Mouse (Mus musculus) embryonic facial prominence, embryonic 15.5 days (tissue): ENCODE measurements at regions not wholly inside any gene's neighbourhood (a gene's known extent, or its start where the extent isn't known, plus 50 kb on each side); places are given as distances from the start of the nearest gene placed in this dataset.

Source experiments
- ATAC-seq: fragments of 200-750 bp; cut with Nextera tagmentation; 2 replicates; pipeline ENCODE4 v1.8.0; 2017; ENCODE audit warnings: low read depth, moderate TSS enrichment; ENCODE audit not compliant: insufficient number of reproducible peaks, low FRiP score, low TSS enrichment
- H3K27ac ChIP-seq: fragments of 300-500 bp; sonication (generic); replicated peaks from 2 replicates; pipeline ENCODE4 v1.5.1; 2015; ENCODE audit warnings: mild to moderate bottlenecking, inconsistent platforms
- H3K27me3 ChIP-seq: fragments of 300-500 bp; sonication (generic); 2 replicates; pipeline ENCODE4 v1.6.1; 2015; ENCODE audit warnings: inconsistent platforms
- H3K36me3 ChIP-seq: fragments of 300-500 bp; sonication (generic); 2 replicates; pipeline ENCODE4 v1.6.1; 2015; ENCODE audit warnings: mild to moderate bottlenecking, inconsistent platforms
- H3K4me1 ChIP-seq: fragments of 300-500 bp; sonication (generic); 2 replicates; pipeline ENCODE4 v1.6.1; 2015; ENCODE audit warnings: inconsistent platforms
- H3K4me2 ChIP-seq: fragments of 300-500 bp; sonication (generic); replicated peaks from 2 replicates; pipeline ENCODE4 v1.6.1; 2015; ENCODE audit warnings: mild to moderate bottlenecking, inconsistent platforms
- H3K4me3 ChIP-seq: fragments of 300-500 bp; sonication (generic); replicated peaks from 2 replicates; pipeline ENCODE4 v1.5.1; 2015; ENCODE audit warnings: mild to moderate bottlenecking, inconsistent platforms
- H3K9ac ChIP-seq: fragments of 300-500 bp; sonication (generic); 2 replicates; pipeline ENCODE4 v1.6.1; 2015; ENCODE audit warnings: inconsistent platforms
- H3K9me3 ChIP-seq: fragments of 300-500 bp; sonication (generic); replicated peaks from 2 replicates; pipeline ENCODE4 v1.6.1; 2016; ENCODE audit warnings: inconsistent platforms
- WGBS: fragments of 180-500 bp; shearing (Covaris S2); methylation state at CpG from one replicate; pipeline ENCODE4 v1.1.7; 2015; 5-methylcytosine and 5-hydroxymethylcytosine counted together

- 78% methylated on average over 3 of the region's 3 CpGs for WGBS
- Histone ChIP-seq H3K4me2 (no peak overlapping the region), H3K36me3 (no peaks in the 10 kb centered on the region), H3K27ac (no peak overlapping the region), H3K9ac (no peak overlapping the region), H3K4me3 (no peak overlapping the region), H3K27me3 (peaks cover 19% of the 10 kb centered on the region), H3K9me3 (no peaks in the 10 kb centered on the region), H3K4me1 (peaks cover 30% of the 10 kb centered on the region)
- ATAC-seq = no peak
Measured at GRCm38 (mm10) chr9:60998086-60998785, 203.9 kb downstream of the Uaca start.

GRCm38 (mm10) chr9:60999001-60999529 is 204.7 kb downstream of the Uaca start:
- H3K36me3 ChIP-seq = no peaks in the 10 kb centered on the region
- H3K9ac ChIP-seq = no peak overlapping the region
- ATAC-seq = no peak
- H3K9me3 ChIP-seq = no peaks in the 10 kb centered on the region
- no peak overlapping the region for H3K4me3 ChIP-seq
- peaks cover 31% of the 10 kb centered on the region for H3K4me1 ChIP-seq
- no peak overlapping the region for H3K27ac ChIP-seq
- 42% methylated on average over 6 of the region's 6 CpGs for WGBS
- peaks cover 19% of the 10 kb centered on the region for H3K27me3 ChIP-seq
- no peak overlapping the region for H3K4me2 ChIP-seq

- 77% methylated on average over 10 of the region's 11 CpGs for WGBS
Measured at GRCm38 (mm10) chr9:61000232-61000631, 205.9 kb downstream of the Uaca start.

GRCm38 (mm10) chr9:61002572-61002971 is 208.2 kb downstream of the Uaca start:
- 45% methylated on average over 5 of the region's 5 CpGs for WGBS
- Histone ChIP-seq H3K27me3 (peaks cover 15% of the 10 kb centered on the region), H3K27ac (no peak overlapping the region), H3K36me3 (no peaks in the 10 kb centered on the region), H3K4me1 (peaks cover 27% of the 10 kb centered on the region), H3K4me3 (no peak overlapping the region), H3K9ac (no peak overlapping the region), H3K4me2 (no peak overlapping the region), H3K9me3 (no peaks in the 10 kb centered on the region)
- ATAC-seq = peak; percentile 54

More at GRCm38 (mm10) chr9:61000232-61000631, 205.9 kb downstream of the Uaca start:
- H3K36me3 ChIP-seq = no peaks in the 10 kb centered on the region
- H3K9ac ChIP-seq = no peak overlapping the region
- H3K9me3 ChIP-seq = no peaks in the 10 kb centered on the region
- H3K27me3 ChIP-seq = peaks cover 22% of the 10 kb centered on the region
- no peak overlapping the region for H3K27ac ChIP-seq
- H3K4me2 ChIP-seq = no peak overlapping the region
- H3K4me1 ChIP-seq = peaks cover 28% of the 10 kb centered on the region
- no peak overlapping the region for H3K4me3 ChIP-seq
- no peak for ATAC-seq

- Histone ChIP-seq H3K4me1 (peaks cover 19% of the 10 kb centered on the region), H3K27me3 (peaks cover 8% of the 10 kb centered on the region), H3K4me2 (no peak overlapping the region), H3K9ac (no peak overlapping the region), H3K9me3 (no peaks in the 10 kb centered on the region), H3K4me3 (no peak overlapping the region), H3K27ac (no peak overlapping the region), H3K36me3 (no peaks in the 10 kb centered on the region)
- ATAC-seq = no peak
- 89% methylated on average over 1 of the region's 1 CpGs for WGBS
Measured at GRCm38 (mm10) chr9:61008446-61008845, 214.1 kb downstream of the Uaca start.

GRCm38 (mm10) chr9:61011066-61011465 is 216.7 kb downstream of the Uaca start:
- Histone ChIP-seq H3K9ac (no peak overlapping the region), H3K9me3 (no peaks in the 10 kb centered on the region), H3K4me1 (peaks cover 44% of the 10 kb centered on the region), H3K4me2 (no peak overlapping the region), H3K27ac (no peak overlapping the region), H3K4me3 (no peak overlapping the region), H3K27me3 (peaks cover 9% of the 10 kb centered on the region; the same call in 1 of the 2 replicates), H3K36me3 (no peaks in the 10 kb centered on the region)
- ATAC-seq = no peak

- peak overlapping the region; percentile 65 for H3K27ac ChIP-seq
- peak overlapping the region; percentile 27; the same call in 1 of the 2 replicates for H3K4me2 ChIP-seq
- no peaks in the 10 kb centered on the region for H3K36me3 ChIP-seq
- H3K4me3 ChIP-seq = no peak overlapping the region
- WGBS = 41% methylated on average over 19 of the region's 19 CpGs
- H3K9me3 ChIP-seq = no peaks in the 10 kb centered on the region
- H3K4me1 ChIP-seq = peaks cover 47% of the 10 kb centered on the region
- H3K9ac ChIP-seq = no peak overlapping the region
- peaks cover 24% of the 10 kb centered on the region for H3K27me3 ChIP-seq
- peak; percentile 89 for ATAC-seq
Measured at GRCm38 (mm10) chr9:61012771-61013540, 218.6 kb downstream of the Uaca start.

GRCm38 (mm10) chr9:61014151-61014550 is 219.8 kb downstream of the Uaca start:
- Histone ChIP-seq H3K4me1 (peaks cover 46% of the 10 kb centered on the region), H3K9me3 (no peaks in the 10 kb centered on the region), H3K36me3 (no peaks in the 10 kb centered on the region), H3K27ac (0 out of 2 replicates have a peak overlapping the region, but pooled peaks have one; percentile 65), H3K4me3 (no peak overlapping the region), H3K27me3 (peaks cover 36% of the 10 kb centered on the region), H3K4me2 (no peak overlapping the region; the same call in 1 of the 2 replicates), H3K9ac (no peak overlapping the region)
- WGBS = 52% methylated on average over 8 of the region's 8 CpGs
- ATAC-seq = no peak

- Histone ChIP-seq H3K27ac (no peak overlapping the region), H3K9me3 (no peaks in the 10 kb centered on the region), H3K4me1 (peaks cover 46% of the 10 kb centered on the region), H3K27me3 (peaks cover 37% of the 10 kb centered on the region), H3K4me2 (no peak overlapping the region), H3K9ac (no peak overlapping the region), H3K36me3 (no peaks in the 10 kb centered on the region), H3K4me3 (no peak overlapping the region)
- WGBS = 40% methylated on average over 15 of the region's 15 CpGs
- no peak for ATAC-seq
Measured at GRCm38 (mm10) chr9:61015374-61015890, 221.1 kb downstream of the Uaca start.

- no peak overlapping the region for H3K4me2 ChIP-seq
- peak; percentile 55; the same call in 1 of the 2 replicates for ATAC-seq
- no peak overlapping the region for H3K4me3 ChIP-seq
- H3K27me3 ChIP-seq = peaks cover 37% of the 10 kb centered on the region
- H3K9me3 ChIP-seq = no peaks in the 10 kb centered on the region
- peaks cover 46% of the 10 kb centered on the region for H3K4me1 ChIP-seq
- 40% methylated on average over 10 of the region's 10 CpGs for WGBS
- H3K27ac ChIP-seq = no peak overlapping the region
- no peak overlapping the region for H3K9ac ChIP-seq
- no peaks in the 10 kb centered on the region for H3K36me3 ChIP-seq
Measured at GRCm38 (mm10) chr9:61016673-61017072, 222.3 kb downstream of the Uaca start.

- H3K9me3 ChIP-seq = no peaks in the 10 kb centered on the region
- WGBS = 64% methylated on average over 4 of the region's 4 CpGs
- no peak overlapping the region for H3K4me2 ChIP-seq
- no peak overlapping the region for H3K9ac ChIP-seq
- H3K36me3 ChIP-seq = no peaks in the 10 kb centered on the region
- H3K27me3 ChIP-seq = peaks cover 43% of the 10 kb centered on the region
- H3K4me3 ChIP-seq = no peak overlapping the region
- no peak overlapping the region for H3K27ac ChIP-seq
- ATAC-seq = no peak
- H3K4me1 ChIP-seq = peaks cover 19% of the 10 kb centered on the region
Measured at GRCm38 (mm10) chr9:61019938-61020337, 225.6 kb downstream of the Uaca start.
